Mouse (Mus musculus): ENCODE data around the gene Arpc1a.
"Not testable (repeated sequence)": the region's sequence is repeated elsewhere in the genome, so short reads cannot be mapped to it uniquely, and the experiment has no call there.

Gene Arpc1a

GRCm38 (mm10) chr5:145083632-145084451, at the start of gene Arpc1a, which contains the start of gene Kpna7:
Gene Arpc1a (plus strand): TSS chr5:145083830.
Gene Kpna7 (minus strand): TSS chr5:145084030.
- peak; percentile 96 to 98 for DNase-seq

- DNase-seq = peak in 1 of 2 experiments; percentile 9
These were observed 42.0 kb upstream of the Arpc1a start for GRCm38 (mm10) chr5:145041628-145042027.

DNA sequence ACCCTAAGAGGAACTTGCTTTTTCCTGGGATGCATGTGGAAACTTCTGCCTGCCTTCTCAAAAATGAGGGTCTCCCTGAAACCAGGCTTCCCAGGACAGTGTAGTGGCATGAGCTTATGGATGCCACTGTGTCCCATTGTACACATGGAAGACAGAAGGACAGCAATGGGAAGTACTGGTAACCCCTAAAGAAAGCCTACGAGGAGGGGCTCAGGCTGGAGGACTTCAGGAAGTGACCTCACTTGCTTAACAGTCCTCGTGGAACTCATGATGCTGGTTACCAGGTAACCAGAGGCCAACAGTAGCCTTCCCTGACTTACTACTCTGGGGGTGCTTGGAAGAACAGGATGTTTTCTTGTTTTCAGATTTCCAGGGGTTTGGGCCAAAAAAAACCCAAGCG, 40.9 kb upstream of the Arpc1a start, which contains the start of gene 1700018F24Rik:
TSS of gene 1700018F24Rik (plus strand) at position 301 of the 400 bp plus-strand sequence.
- not testable (repeated sequence) for DNase-seq

- not testable (repeated sequence) for DNase-seq
These were observed 29.4 kb upstream of the Arpc1a start for GRCm38 (mm10) chr5:145054187-145054586.

DNA sequence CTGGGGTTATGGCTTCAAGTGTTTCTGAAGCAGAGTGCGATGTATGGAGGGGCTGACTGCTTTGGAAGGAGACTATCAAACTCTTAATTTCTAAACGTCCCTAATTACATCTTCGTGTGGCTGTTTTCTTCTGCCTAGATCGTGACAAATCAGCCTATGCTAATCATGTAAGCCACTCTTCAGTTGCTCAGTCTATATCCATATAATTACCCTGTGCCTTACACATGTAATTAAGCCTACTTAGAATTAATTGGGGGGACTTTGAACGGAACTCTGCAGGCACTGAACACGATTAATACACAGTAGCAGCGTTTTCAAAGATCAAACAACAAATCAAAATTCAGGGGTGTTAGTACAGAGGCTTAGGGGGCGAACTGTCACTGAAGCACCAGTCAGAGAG, 25.7 kb upstream of the Arpc1a start:
- no peak for DNase-seq

- DNase-seq = no peak
These were observed 24.9 kb upstream of the Arpc1a start for GRCm38 (mm10) chr5:145058722-145059121.

DNA sequence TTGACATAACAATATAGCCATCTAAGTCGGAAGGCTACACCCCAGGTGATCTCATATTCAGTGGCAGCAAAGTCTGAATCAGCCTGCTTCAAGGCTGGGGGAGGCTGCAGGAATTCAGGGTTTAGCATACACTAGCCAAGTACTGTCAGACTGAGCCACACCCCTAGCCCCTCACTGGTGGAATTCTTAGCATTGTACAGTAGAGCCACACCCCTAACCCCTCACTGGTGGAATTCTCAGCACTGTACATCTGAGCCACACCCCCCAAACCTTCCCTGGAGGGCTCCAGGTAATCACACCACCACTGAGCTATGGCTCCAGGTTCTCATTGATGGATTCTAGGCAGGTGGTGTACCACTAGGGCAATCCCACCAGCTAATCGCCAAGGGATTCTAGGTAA, 24.1 kb upstream of the Arpc1a start:
- no peak for DNase-seq

DNA sequence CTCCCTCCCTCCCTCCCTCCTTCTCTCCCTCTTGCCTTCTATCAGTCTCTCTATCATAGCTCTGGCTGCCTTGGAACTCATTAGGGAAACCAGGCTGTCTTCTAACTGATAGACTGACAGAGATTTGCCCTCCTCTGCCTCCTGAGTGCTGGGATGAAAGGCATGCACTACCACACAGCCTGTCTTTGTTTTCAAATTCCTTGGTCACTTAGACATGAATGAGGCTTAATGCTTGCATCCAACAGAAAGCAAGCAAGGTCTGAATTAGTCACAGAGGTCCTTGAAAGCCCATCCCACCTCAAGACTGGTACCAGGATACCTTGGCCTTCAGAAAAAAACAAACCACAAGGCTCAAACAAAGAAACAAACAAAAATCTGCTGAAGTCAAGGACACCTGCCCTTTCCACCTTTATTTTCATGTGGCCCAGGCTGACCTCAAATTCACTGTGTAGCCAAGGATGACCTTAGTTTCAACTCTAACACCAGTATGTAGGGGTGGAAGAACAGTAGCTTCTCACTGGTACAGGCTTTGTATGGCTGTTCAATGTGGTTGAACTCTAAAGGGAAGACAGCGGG, 18.8 kb upstream of the Arpc1a start:
- no peak for DNase-seq

DNA sequence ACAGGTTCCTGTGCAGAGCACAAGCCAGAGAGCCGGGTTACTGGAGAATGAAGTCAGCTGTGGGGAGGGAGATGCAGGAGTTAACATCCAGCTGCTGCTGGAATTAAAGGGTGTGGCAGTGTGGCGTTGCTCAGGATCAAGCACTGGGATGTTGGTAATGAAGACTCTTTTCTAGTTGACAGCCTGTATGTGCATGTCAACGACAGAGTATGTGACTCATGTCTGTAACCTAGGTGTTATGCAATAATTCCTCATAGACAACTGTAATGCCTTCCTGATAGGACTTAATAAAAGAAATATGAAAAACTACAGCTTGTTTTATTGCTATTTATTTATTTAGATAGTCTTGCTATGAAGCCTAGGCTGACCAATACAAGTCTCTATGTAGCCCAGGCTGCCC, 14.8 kb upstream of the Arpc1a start:
- DNase-seq = peak in 1 of 2 experiments; percentile 23

DNA sequence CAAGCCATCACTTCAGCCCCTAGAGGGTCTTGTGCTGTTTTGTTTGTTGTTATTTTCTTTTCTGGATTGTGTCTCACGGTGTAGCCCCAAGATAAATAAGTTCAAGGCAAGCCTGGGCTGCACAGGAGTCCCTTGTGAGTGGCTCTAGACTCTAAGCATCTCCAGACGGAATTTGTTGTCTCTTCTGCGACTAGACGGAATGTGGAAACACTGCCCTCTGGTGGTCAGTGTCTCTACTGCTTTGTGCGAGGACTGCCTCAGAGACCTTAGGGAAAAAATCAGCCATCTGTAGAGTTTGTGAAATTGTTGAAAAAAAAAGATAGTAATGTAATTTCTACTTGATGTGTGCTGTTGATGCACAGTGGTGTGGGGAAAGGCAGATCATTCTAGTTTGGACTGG, 13.9 kb upstream of the Arpc1a start:
- DNase-seq = peak; percentile 65 to 83

GRCm38 (mm10) chr5:145071342-145071741, 12.3 kb upstream of the Arpc1a start:
- peak in 1 of 2 experiments; percentile 10 for DNase-seq

GRCm38 (mm10) chr5:145075081-145075480, 8.5 kb upstream of the Arpc1a start:
- peak in 1 of 2 experiments; percentile 3 for DNase-seq

DNA sequence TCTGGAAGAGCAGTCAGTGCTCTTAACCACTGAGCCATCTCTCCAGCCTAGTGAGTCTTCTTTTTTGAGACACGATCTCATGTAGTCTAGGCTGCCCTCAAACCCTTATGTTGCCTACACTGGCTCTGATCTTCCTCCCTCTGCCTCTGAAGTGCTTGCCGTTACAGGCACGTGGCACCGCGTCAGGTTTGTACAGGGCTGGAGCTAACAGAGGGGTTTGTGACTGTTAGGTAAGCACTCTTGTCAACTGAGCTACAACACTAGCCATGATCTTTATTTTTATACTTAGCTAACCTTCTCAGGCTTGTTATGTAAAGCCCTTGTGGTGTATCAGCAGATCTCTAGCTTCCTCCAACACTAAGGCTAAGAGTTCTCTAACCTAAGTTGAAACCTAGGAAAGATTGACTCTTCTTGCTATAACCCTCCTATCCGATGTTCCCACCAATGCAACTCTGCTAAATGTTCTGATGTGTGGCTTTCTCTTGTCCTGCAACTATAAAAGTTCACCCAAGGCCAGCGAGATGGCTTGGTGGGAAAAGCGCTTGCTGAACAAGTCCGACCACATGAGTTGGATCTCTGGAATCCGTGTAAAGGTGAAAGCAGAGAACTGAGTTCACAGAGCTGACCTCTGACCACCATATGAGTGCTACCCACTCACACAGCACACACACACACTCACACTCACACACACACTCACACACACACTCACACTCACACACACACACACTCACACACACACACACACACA, 1.6 kb upstream of the Arpc1a start:
- DNase-seq = no peak

GRCm38 (mm10) chr5:145083201-145083600, 429 bp upstream of the Arpc1a start:
- DNase-seq = not testable (repeated sequence)

GRCm38 (mm10) chr5:145084822-145085221, 1.2 kb downstream of the Arpc1a start:
- no peak for DNase-seq

DNA sequence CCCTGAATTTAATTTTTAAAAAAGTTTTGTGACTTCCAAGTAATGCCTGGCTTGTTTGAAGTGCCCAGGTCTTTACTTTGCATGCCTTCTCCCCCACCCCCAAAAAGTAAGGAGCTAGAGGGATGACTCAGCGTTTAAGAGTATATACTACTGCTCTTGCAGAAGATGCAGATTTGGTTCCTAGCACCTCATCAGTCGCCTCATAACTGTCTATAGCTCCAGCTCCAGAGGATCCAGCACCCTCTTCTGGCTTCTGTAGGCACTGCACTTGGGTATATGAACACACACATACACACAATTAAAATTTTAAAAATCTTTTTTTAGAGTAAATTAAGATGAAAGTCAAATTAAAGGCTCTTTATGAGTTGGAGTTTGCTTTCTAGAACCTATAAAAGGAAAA, 4.6 kb downstream of the Arpc1a start:
- DNase-seq = no peak

- no peak for DNase-seq
These were observed 6.2 kb downstream of the Arpc1a start for GRCm38 (mm10) chr5:145089878-145090277.

- no peak for DNase-seq
These were observed 12.6 kb downstream of the Arpc1a start for GRCm38 (mm10) chr5:145096195-145096594.

- no peak for DNase-seq
These were observed 14.8 kb downstream of the Arpc1a start for GRCm38 (mm10) chr5:145098340-145098821.

DNA sequence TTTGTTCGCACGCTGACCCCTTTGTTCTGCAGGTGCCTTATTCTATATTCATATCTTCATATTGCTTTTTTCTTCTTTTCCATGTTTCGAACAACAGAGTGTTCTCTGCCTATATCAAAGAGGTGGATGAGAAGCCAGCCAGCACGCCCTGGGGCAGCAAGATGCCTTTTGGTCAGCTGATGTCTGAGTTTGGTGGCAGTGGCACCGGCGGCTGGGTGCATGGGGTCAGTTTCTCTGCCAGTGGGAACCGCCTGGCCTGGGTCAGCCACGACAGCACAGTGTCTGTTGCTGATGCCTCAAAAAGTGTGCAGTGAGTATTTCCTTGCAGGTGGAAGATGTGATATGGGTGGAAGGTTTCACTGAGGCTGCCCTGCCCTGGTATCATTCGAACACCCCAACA, 17.3 kb downstream of the Arpc1a start:
- no peak for DNase-seq

DNA sequence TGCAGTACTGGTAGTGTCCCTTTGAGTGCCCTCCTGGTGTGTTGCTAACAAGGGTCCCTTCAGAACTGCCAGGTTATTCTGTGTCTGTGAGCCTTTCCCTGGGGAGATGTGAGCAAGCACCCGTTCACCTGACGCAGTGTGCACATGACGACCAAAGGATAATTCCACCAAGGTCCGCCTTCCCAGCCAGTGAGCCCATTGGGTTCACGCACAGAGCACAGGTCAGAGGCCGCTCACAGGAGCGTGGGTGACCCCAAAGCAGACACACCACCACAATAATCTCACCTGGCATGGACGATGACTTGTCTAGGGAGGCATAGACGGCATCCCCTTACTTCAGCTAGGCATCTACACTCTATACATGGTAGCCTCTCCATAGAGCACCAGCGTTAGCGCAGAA, 17.8 kb downstream of the Arpc1a start:
- not testable (repeated sequence) for DNase-seq

DNA sequence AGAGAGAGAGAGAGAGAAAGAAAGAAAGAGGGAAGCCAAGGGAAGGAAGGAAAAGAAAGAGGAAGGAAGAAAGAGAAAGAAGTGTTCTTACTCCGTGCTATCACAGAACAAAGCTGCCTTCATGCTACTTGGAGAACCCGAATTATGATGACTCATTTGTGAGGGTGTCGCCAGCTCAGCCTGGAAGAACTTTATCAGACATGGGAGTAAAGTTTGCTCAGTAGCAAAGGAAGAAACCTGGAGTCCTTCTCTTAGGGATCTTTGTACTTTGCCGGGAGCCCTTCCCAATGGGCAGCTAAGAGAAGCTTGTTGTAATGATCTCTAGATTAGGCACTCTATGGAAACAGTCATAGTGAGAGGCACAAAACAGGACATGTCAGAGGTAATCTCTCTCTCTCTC, 19.1 kb downstream of the Arpc1a start:
- DNase-seq = no peak

DNA sequence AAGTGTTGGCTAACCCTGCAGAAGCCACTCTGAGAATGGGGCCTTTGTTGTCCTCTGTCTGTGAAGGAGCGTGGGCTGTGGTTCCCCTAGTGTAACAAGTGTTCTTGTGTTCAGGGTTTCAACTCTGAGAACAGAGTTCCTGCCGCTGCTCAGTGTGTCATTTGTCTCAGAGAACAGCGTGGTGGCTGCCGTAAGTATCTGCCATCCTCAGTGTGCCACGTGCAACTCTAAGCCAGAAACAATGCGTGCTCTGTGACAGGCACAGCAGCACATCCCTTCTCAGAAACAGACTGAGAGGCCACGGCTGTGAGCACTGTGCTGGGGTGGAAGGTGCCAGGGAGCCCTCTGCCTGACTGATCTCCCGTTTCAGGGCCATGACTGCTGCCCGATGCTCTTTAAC, 20.7 kb downstream of the Arpc1a start:
- DNase-seq = no peak

All from kidney, postnatal 25 days (tissue).